Mouse (Mus musculus) forebrain, embryonic 12.5 days (tissue): ENCODE data around the gene Mreg. TPM values are rescaled to one million over a fixed set of nuclear protein-coding genes. Genes with fewer than 3 reads are reported as not detected.
"Not testable (repeated sequence)": the region's sequence is repeated elsewhere in the genome, so short reads cannot be mapped to it uniquely, and the experiment has no call there.

Experiments used
- ATAC-seq: fragments of 200-750 bp; cut with Nextera tagmentation; 2 replicates; pipeline ENCODE4 v1.8.0; 2017; ENCODE audit warnings: moderate TSS enrichment; ENCODE audit not compliant: low FRiP score
- H3K27ac ChIP-seq: fragments of 300-500 bp; sonication (generic); 2 replicates; pipeline ENCODE4 v1.5.1; 2016; ENCODE audit warnings: mild to moderate bottlenecking
- H3K27me3 ChIP-seq: fragments of 300-500 bp; sonication (generic); 2 replicates; pipeline ENCODE4 v1.6.1; 2016; ENCODE audit warnings: mild to moderate bottlenecking
- H3K36me3 ChIP-seq: fragments of 300-500 bp; sonication (generic); replicated peaks from 2 replicates; pipeline ENCODE4 v1.6.1; 2016; ENCODE audit warnings: mild to moderate bottlenecking
- H3K4me1 ChIP-seq: fragments of 300-500 bp; sonication (generic); 2 replicates; pipeline ENCODE4 v1.6.1; 2016
- H3K4me2 ChIP-seq: fragments of 300-500 bp; sonication (generic); 2 replicates; pipeline ENCODE4 v1.6.1; 2016; ENCODE audit warnings: mild to moderate bottlenecking, moderate library complexity
- H3K4me3 ChIP-seq: fragments of 300-500 bp; sonication (generic); replicated peaks from 2 replicates; pipeline ENCODE4 v1.5.1; 2016; ENCODE audit warnings: mild to moderate bottlenecking
- H3K9ac ChIP-seq: fragments of 300-500 bp; sonication (generic); 2 replicates; pipeline ENCODE4 v1.6.1; 2016; ENCODE audit warnings: mild to moderate bottlenecking
- H3K9me3 ChIP-seq: fragments of 300-500 bp; sonication (generic); 2 replicates; pipeline ENCODE4 v1.6.1; 2016
- WGBS: fragments of 180-500 bp; shearing (Covaris S2); methylation state at CpG from one replicate; pipeline ENCODE4 v1.1.7; 2016; 5-methylcytosine and 5-hydroxymethylcytosine counted together
- polyA plus RNA-seq: library from polyadenylated mRNA; unstranded; fragments of >200 nt; fragmentation: Nextera tagmentation; extraction: Ambion mirVana; gene quantifications from 2 replicates; pipeline ENCODE4 v1.2.1, GENCODE M21; 2016

Mreg gene
- polyA plus RNA-seq, 1 experiment from 2014 or later: 2.0 TPM

DNA sequence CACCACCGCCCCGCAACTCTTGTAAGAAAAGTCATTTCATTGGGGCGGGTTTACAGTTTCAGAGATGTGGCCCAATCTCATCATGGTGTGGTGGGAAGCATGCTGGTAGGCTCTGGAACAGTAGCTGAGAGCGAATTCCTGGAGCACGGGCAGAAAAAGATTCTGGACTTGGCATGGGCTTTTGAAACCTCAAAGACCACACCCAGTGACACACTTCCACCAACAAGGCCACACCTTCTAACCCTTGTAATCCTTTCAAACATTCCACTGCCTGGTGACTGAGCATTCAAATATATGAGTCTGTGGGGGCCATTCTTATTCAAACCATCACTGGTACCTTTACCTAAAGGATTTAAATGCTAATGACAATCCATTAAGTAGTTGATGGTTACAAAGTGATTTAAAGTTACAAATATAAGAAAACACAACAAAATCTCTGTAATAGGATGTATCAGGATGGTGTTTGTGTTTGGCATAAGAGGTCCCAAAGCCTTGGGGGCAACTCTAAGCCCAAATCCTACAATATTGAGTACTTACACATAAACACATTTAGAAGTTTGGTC lies 30.6 kb upstream of the Mreg start:
- 91% methylated on average over 5 of the region's 5 CpGs for WGBS

DNA sequence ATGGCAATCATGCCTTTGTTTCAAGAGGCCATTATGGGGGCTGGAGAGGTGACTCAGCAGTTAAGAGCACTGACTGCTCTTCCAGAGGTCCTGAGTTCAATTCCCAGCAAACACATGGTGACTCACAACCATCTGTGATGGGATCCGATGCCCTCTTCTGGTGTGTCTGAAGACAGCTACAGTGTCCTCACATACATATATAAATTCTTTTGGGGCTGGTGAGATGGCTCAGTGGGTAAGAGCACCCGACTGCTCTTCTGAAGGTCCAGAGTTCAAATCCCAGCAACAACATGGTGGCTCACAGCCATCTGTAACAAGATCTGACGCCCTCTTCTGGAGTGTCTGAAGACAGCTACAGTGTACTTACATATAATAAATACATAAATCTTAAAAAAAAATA lies 27.0 kb upstream of the Mreg start:
- not testable (repeated sequence) for H3K36me3 ChIP-seq, H3K4me3 ChIP-seq, H3K9ac ChIP-seq, H3K4me2 ChIP-seq, H3K9me3 ChIP-seq, H3K27ac ChIP-seq, H3K4me1 ChIP-seq, ATAC-seq
- WGBS: 86% methylated on average over 3 of the region's 3 CpGs
- H3K27me3 ChIP-seq: peaks cover 33% of the 10 kb centered on the region

More for the DNA sequence above, 30.6 kb upstream of the Mreg start:
- no peaks in the 10 kb centered on the region for H3K9me3 ChIP-seq
- H3K4me2 ChIP-seq: no peak overlapping the region
- no peak overlapping the region for H3K4me3 ChIP-seq
- H3K9ac ChIP-seq: no peak overlapping the region
- H3K4me1 ChIP-seq: no peaks in the 10 kb centered on the region
- no peaks in the 10 kb centered on the region for H3K36me3 ChIP-seq
- no peak for ATAC-seq
- peaks cover 19% of the 10 kb centered on the region for H3K27me3 ChIP-seq
- H3K27ac ChIP-seq: no peak overlapping the region

DNA sequence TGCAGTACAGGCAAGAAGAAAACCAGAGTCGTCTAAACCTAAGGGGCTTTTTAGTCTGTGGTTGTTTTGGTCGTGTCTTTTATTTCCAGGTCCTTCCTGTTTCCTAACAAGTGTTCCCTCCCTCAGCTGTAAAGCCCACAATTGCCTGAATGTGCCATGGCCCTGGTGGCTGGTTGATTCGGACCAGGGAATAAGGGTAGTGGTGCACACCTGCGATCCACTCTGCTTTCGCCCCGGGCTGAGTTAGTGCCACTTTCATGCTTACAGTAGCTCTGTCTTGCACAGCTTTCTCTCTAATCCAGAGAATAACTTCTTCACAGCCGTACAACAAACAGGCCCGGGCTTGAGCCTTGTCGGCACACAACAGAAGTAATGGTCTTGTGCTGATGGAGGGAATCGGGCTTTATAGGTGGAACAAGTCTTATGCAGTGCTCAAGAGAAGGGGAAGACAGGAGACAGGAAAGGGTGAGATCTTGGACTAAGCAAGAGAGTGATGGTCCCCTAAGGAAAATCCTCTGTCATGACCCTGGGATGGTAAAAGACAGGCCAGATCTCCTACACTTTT lies 26.0 kb upstream of the Mreg start:
- no peak overlapping the region for H3K4me3 ChIP-seq
- H3K9me3 ChIP-seq: no peaks in the 10 kb centered on the region
- WGBS: 64% methylated on average over 10 of the region's 10 CpGs
- no peak overlapping the region for H3K9ac ChIP-seq
- H3K4me1 ChIP-seq: peaks cover 3% of the 10 kb centered on the region; the same call in 1 of the 2 replicates
- H3K36me3 ChIP-seq: no peaks in the 10 kb centered on the region
- no peak for ATAC-seq
- no peak overlapping the region for H3K4me2 ChIP-seq
- peaks cover 36% of the 10 kb centered on the region for H3K27me3 ChIP-seq
- H3K27ac ChIP-seq: no peak overlapping the region

DNA sequence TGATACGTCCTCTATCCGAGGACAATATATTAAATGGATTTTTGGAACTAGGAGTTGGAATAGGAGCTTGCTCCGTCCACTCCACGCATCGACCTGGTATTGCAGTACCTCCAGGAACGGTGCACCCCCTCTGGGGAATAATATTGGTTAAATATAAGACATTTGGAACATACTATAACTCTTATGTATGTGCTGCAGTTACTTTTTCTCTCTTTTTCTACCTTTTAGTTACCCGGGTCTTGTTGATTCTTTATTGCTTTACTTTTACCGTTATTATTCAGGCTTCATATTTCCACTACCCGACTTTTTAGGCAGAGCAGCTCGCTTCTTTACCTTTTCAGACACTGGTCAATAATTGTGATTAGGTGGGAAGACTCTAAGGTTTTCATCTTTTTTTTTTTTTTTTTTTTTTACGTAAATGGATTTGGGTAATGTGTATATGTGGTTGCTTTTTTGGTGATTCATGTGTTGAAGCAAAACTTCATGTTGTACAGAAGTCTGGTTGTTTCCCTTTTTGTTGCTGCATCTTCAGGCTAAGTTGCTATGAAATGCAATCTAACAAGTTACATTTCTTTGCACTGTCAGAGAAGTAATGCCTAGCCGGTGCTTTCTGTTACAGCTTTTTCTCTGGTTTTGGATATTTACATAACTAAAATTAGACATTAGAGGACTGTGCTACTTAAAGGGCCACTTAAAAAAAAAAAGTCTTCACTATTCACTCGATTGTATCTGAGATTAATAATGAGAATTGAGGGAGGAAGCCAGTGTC lies 25.1 kb upstream of the Mreg start:
- H3K27ac ChIP-seq: no peak overlapping the region
- H3K4me3 ChIP-seq: no peak overlapping the region
- no peaks in the 10 kb centered on the region for H3K9me3 ChIP-seq
- WGBS: 8% methylated on average over 13 of the region's 13 CpGs
- no peak overlapping the region for H3K9ac ChIP-seq
- H3K4me1 ChIP-seq: peaks cover 3% of the 10 kb centered on the region; the same call in 1 of the 2 replicates
- no peak for ATAC-seq
- peak overlapping the region; percentile 37 for H3K4me2 ChIP-seq
- no peaks in the 10 kb centered on the region for H3K36me3 ChIP-seq
- peaks cover 40% of the 10 kb centered on the region for H3K27me3 ChIP-seq

DNA sequence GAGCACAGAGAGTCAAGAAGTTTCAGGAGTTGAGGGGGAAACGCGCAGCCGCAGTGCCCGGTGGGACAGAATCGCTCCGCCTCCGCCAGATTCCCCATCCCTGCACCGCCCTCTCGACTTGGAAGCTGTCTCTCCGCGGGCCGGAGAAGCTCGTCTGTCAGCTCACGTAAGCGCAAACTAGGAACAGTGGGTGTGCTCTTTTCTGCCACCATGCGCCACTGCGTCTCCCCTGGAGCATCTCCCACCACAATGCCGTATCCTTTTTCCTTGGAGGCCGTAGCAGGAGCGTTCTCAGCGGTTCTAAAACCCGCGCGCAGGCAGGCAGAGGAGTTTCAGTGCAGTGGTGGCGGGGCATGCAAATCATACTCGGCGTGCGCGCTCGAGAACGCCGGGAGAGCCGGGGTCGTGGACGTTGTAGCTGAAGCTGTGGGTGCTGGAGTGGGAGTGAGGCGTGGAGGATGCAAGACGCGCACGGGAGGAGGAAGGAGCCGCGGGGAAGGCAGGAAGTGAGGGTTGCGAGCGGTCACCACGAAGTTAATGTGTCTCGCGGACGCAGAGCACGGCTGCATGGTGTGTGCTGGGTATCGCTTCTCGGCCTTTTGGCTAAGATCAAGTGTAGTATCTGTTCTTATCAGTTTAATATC lies 24.4 kb upstream of the Mreg start:
- H3K4me1 ChIP-seq, H3K36me3 ChIP-seq, H3K9me3 ChIP-seq: not testable (repeated sequence)
- Histone ChIP-seq H3K27ac (peak overlapping the region; percentile 78), H3K27me3 (peaks cover 40% of the 10 kb centered on the region), H3K9ac (peak overlapping the region; percentile 65), H3K4me2 (peak overlapping the region; percentile 67), H3K4me3 (peak overlapping the region; percentile 53)
- 1% methylated on average over 37 of the region's 50 CpGs for WGBS
- peak; percentile 91 for ATAC-seq

DNA sequence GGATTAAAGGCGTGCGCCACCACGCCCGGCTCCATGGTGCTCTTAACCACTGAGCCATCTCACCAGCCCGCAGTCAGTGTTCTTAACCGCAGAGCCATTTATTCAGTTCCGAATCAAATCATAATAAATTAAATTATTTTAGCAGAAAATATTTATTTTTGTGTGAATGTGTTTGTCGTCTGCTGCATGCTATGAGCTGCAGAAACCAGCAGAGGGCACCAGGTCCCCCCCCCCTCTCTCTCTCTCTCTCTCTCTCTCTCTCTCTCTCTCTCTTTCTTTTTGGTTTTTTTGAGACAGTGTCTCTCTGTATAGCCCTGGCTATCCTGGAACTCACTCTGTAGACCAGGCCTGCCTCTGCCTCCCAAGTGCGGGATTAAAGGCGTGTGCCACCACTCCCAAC lies 20.5 kb upstream of the Mreg start:
- H3K4me1 ChIP-seq, H3K9me3 ChIP-seq, H3K4me2 ChIP-seq, H3K9ac ChIP-seq, H3K36me3 ChIP-seq, ATAC-seq, H3K27ac ChIP-seq, H3K4me3 ChIP-seq: not testable (repeated sequence)
- peaks cover 21% of the 10 kb centered on the region for H3K27me3 ChIP-seq
- WGBS: 84% methylated on average over 10 of the region's 10 CpGs

DNA sequence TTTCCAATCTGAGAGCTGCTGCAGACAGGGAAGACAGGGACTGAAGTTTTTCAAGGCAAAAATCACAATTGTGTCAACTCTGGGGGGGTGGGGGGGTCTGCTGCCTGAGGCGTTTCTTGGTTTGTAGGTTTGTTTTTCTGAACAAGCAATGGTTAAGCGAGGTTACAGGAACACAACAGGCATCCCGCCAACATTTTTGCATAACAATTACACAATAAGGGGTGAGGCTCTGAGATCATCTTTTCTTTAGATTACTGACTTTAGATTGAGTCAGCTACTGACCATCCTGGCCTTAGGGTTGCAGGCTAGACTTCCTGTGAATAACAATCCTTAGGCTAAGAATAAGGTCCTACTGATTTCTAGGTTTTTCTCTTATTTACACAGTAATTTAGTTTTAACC lies 16.9 kb upstream of the Mreg start:
- no peak overlapping the region for H3K4me3 ChIP-seq
- no peak overlapping the region for H3K4me2 ChIP-seq
- 18% methylated on average over 3 of the region's 3 CpGs for WGBS
- H3K9me3 ChIP-seq: no peaks in the 10 kb centered on the region
- no peak overlapping the region for H3K27ac ChIP-seq
- no peaks in the 10 kb centered on the region for H3K36me3 ChIP-seq
- no peak overlapping the region for H3K9ac ChIP-seq
- H3K27me3 ChIP-seq: peaks cover 24% of the 10 kb centered on the region
- ATAC-seq: no peak
- H3K4me1 ChIP-seq: 0 out of 2 replicates have a peak, but pooled peaks cover 3% of the 10 kb centered on the region

DNA sequence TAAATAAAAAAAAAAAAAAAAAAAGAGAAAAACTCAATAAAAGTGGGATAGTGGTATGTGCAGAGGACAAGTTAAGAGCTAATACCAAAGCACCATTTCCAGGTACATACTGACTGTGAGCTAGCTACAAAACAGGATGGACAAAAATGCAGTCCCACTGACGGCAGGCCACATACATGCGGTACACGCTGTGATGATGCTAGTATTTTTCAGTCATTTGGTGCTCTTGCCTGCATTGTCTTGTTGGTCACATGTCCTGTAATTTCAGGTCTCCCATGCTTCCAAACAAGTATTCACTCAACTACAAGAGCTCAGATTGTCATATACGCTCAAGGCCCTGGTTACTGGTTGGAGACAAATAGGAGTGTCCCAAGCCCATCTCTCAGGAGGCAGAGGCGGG lies 15.4 kb upstream of the Mreg start:
- no peak overlapping the region for H3K4me2 ChIP-seq
- H3K4me1 ChIP-seq: 0 out of 2 replicates have a peak, but pooled peaks cover 3% of the 10 kb centered on the region
- H3K4me3 ChIP-seq: no peak overlapping the region

DNA sequence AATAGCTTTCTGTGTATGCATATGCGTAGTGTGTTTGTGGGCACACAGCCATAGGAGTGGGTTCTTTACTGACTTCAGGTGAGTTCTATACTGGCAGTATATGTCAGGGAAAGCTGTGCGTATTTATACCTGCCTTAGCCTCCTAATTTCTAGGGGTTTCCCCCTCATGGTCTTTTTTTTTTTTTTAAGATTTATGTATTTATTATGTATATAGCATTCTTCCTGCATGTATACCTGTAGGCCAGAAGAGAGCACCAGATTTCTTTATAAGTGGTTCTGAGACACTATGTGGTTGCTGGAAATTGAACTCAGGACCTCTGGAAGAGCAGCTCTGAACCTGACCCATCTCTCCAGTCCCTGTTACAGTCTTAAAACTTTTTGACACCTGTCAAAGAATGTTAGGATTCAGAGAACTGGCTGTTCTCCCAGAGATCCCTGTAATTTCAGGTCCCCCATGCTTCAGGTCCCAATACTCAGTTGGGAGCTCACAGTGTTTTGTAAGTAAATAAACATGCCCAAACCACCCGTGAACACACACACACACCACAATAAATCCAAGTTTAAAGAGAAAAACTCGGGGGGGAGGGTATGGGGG lies 14.9 kb upstream of the Mreg start:
- Histone ChIP-seq H3K27me3 (peaks cover 28% of the 10 kb centered on the region), H3K9ac (no peak overlapping the region), H3K36me3 (no peaks in the 10 kb centered on the region), H3K27ac (no peak overlapping the region), H3K4me1 (0 out of 2 replicates have a peak, but pooled peaks cover 3% of the 10 kb centered on the region), H3K9me3 (no peaks in the 10 kb centered on the region), H3K4me2 (no peak overlapping the region), H3K4me3 (no peak overlapping the region)
- ATAC-seq: no peak
- 58% methylated on average over 4 of the region's 4 CpGs for WGBS

More for the DNA sequence above, 15.4 kb upstream of the Mreg start:
- WGBS: 92% methylated on average over 5 of the region's 5 CpGs
- no peak overlapping the region for H3K9ac ChIP-seq
- H3K27ac ChIP-seq: no peak overlapping the region
- H3K36me3 ChIP-seq: no peaks in the 10 kb centered on the region
- ATAC-seq: no peak
- no peaks in the 10 kb centered on the region for H3K9me3 ChIP-seq
- H3K27me3 ChIP-seq: peaks cover 28% of the 10 kb centered on the region

DNA sequence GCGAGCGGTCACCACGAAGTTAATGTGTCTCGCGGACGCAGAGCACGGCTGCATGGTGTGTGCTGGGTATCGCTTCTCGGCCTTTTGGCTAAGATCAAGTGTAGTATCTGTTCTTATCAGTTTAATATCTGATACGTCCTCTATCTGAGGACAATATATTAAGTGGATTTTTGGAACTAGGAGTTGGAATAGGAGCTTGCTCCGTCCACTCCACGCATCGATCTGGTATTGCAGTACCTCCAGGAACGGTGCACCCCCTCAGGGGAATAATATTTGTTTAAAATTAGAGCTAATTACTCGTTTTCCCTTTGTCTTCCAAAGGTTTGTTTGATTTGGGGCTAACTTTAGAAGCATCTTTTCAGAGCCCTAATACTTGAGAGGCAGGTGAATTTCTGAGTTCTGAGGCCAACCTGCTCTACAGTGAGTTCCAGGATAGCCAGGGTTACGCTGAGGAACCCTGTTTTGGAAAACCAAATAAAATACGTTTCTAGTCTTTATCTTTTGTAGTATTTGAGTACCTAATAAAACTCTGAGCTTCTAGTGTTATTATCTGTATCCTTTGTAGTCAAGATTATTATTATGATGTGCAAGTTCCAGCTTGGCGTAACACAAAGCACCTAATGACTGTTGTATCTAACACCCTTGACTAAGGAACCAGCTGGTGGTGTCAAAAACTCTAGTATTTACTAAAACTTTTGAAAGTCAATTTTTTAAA lies 14.2 kb upstream of the Mreg start:
- no peaks in the 10 kb centered on the region for H3K9me3 ChIP-seq
- 0 out of 2 replicates have a peak, but pooled peaks cover 3% of the 10 kb centered on the region for H3K4me1 ChIP-seq
- WGBS: under 1% methylated on average over 10 of the region's 18 CpGs
- no peak overlapping the region for H3K9ac ChIP-seq
- H3K4me2 ChIP-seq: peak overlapping the region; percentile 59
- H3K27ac ChIP-seq: 0 out of 2 replicates have a peak overlapping the region, but pooled peaks have one; percentile 3
- peak; percentile 90 for ATAC-seq
- peaks cover 28% of the 10 kb centered on the region for H3K27me3 ChIP-seq
- no peaks in the 10 kb centered on the region for H3K36me3 ChIP-seq
- H3K4me3 ChIP-seq: peak overlapping the region; percentile 41; the same call in 1 of the 2 replicates

DNA sequence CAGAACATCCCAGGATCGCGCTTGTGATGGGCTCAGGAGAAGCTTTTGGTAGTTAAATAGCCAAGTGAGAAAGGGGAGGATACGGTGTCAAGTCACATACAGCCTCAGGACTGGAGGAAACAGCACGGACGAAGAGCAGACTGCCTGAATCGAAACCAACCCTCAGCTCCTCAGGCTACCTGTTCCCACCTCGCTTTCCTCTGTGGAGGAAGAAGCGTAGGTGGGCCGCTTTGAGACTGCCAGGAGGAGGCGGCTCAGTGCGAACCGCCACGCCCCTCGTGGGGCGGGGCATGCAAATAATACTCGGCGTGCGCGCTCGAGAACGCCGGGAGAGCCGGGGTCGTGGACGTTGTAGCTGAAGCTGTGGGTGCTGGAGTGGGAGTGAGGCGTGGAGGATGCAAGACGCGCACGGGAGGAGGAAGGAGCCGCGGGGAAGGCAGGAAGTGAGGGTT lies 13.6 kb upstream of the Mreg start:
- ATAC-seq: peak; percentile 91
- Histone ChIP-seq H3K4me2 (peak overlapping the region; percentile 59), H3K9ac (peak overlapping the region; percentile 44; the same call in 1 of the 2 replicates)

More for the DNA sequence above, 13.6 kb upstream of the Mreg start:
- peak overlapping the region; percentile 41 for H3K4me3 ChIP-seq
- not testable (repeated sequence) for H3K4me1 ChIP-seq, H3K27ac ChIP-seq, H3K9me3 ChIP-seq, H3K36me3 ChIP-seq
- peaks cover 28% of the 10 kb centered on the region for H3K27me3 ChIP-seq
- under 1% methylated on average over 23 of the region's 31 CpGs for WGBS
